Mouse (Mus musculus) layer of hippocampus, postnatal 14 days (tissue): Measurements from ENCODE around the gene Nadk2. TPM values are rescaled to one million over a fixed set of nuclear protein-coding genes. Genes with fewer than 3 reads are reported as not detected.
A peak's percentile ranks its signal among the peaks of the same experiment; 100 is the strongest.

Source experiments
- DNase-seq, 2 experiments: peaks; one replicate each; pipeline ENCODE4 v3.0.0; 2021 to 2022; ENCODE audit warnings: low spot score in 2 of 2, mixed read lengths in 1 of 2
- long read RNA-seq, 2 experiments: library from polyadenylated mRNA; stranded (forward); transcript quantifications; one replicate each; pipeline ENCODE4 v2.0.0; 2021
- total RNA-seq, 2 experiments: library from RNA; stranded (reverse); gene quantifications; 2 replicates each; pipeline ENCODE4 v1.2.3; 2021

Gene Nadk2
- 10 to 100 TPM; 51.6 to 51.7 TPM for total RNA-seq
- long read RNA-seq, experiment 1, full-length matches to known transcripts = 23 of 88 reads
- long read RNA-seq, experiment 1, partial matches to known transcripts = 4 of 88 reads
- long read RNA-seq, experiment 1, other reads (novel, unspliced or antisense) = 61 of 88 reads
- long read RNA-seq, experiment 2, full-length matches to known transcripts = 23 of 88 reads
- long read RNA-seq, experiment 2, partial matches to known transcripts = 5 of 88 reads
- long read RNA-seq, experiment 2, other reads (novel, unspliced or antisense) = 60 of 88 reads

GRCm38 (mm10) chr15:9070912-9071555, at the start of gene Nadk2:
Gene Nadk2, plus strand, starts transcription at chr15:9071260.
- DNase-seq = peak; percentile 97 to 99

DNA sequence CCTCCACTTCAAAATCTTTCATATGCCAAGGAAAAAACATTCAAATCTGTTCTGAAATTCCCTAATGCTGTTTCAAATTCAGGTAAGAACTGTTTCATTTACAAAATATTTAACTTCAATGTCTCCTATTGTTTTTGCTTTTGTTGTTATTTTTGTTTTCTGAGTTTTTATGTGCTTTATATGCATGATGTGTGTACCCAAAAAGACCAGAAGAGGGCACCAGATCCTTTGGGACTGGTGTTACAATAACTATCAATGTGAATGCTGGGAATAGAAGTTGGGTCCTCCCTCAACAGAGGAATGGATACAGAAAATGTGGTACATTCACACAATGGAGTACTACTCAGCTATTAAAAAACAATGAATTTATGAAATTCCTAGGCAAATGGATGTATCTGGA, 15.4 kb upstream of the Nadk2 start:
- no peak for DNase-seq

DNA sequence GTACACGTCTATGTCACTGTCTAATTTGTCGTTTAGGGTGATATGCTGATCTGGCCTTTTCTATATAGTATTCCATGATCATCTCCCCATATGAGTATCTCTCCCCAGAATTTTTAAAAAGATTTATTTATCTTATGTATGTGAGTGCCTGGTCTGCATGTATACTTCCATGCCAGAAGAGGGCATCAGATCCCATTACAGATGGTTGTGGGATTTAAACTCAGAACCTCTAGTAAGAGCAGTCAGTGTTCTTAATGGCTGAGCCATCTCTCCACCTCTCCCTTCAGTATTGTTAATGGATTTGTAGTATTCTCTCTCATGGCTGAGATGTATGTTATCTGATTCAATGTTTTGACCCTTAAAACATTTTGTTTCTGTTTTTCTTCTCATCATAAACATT, 11.2 kb upstream of the Nadk2 start:
- no peak for DNase-seq

DNA sequence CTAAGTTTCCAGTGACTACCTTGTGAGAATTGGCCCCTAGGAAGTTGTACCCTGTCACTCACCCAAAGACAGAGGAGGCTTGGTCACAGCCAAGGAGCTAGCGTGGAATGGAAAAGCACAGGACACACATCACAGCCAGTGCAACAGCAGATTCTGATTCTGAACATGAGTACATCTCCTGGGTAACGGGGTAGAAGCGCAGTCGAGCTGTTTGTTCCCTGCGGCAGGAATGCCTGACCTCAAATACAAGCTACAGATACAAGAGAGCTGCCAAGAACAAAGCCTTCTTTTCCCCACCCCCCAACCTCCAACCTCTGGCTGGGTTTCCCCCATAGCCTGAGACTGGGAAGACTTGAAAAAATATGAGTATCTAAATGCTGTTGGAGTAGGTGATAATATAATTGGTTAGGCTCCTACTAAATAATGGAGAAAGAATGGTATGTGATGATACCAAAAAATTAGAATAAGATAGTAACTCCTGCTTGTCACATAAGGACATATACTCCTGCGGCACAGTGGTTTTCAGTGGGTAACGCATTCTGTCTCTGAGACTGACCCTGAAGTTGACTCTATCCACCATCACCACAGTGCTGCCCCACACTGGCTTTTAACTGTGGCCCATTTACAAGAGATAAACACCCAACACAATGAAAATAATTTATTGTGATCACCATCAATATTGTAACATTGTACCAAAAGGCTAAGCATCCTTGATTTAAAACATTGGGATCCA, 9.7 kb upstream of the Nadk2 start:
- peak; percentile 32 to 78 for DNase-seq

- no peak for DNase-seq
Observed at GRCm38 (mm10) chr15:9068881-9069280, 2.2 kb upstream of the Nadk2 start.

- DNase-seq = no peak
Observed at GRCm38 (mm10) chr15:9070353-9070752, 707 bp upstream of the Nadk2 start.

DNA sequence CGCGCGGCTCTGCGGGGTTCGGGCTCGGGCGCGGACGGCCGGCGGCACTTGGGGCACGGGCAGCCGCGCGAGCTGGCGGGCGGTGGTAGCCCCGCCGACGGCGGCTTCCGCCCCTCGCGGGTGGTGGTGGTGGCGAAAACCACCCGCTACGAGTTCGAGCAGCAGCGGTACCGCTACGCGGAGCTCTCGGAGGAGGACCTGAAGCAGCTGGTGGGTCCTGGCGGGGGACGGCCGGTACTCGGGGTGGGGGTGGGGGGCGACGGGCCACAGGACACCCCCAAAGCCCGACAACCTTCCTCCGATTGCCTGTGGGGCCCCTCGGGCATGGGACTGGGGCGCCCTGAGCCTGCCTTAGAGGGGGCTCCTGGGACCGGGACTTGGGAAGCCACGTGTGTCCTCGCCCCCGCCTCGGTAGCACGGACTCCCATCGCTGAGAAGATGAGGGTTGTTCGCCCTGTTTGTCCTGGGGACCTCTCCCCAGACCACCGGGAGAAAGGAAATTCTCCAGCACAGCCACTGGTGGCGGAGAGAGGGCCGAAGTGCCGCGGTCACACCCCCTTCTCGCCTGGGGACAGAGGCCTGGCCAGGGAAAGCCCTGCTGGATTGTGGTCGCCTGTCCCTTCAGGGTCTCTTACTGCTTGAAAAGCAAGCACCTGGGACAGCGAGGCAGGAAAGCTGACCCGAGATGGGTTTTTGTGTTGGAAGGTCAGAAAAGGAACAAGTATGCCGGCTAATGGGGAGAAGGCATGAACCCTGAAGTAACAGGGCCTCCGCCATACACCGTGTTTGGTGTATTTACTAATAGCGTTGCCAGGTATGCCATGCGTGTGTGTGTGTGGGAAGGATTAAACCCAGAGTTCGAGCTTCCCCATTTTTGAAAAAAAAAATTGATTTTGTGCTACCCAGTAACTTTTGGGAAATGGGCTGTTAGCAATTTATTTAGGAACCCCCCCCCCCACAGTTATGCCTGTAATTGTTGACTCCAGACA, 790 bp downstream of the Nadk2 start:
- DNase-seq = peak; percentile 22 to 50

GRCm38 (mm10) chr15:9072630-9073029, 1.6 kb downstream of the Nadk2 start:
- no peak for DNase-seq

GRCm38 (mm10) chr15:9073067-9073608, 2.1 kb downstream of the Nadk2 start:
- DNase-seq = no peak

DNA sequence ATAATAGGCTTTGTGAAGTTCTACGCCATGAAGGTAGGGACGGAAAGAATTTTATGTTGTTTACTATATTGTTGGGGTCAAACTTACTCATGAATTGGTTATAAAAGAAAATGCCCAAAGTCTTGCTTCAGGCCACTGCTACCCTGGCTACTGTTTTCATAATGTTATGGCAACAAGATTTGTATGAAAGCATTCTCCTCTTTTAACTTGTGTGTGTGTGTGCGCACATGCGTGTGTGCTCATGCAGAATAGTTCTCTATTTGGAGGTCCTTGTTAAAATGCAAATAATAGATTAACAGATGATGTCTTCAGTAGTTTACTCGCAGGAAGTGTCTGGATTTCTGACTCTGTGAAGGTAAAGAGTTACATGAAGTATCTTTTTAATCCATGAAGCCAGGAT, 2.6 kb downstream of the Nadk2 start:
- DNase-seq = no peak

- DNase-seq = no peak
Observed at GRCm38 (mm10) chr15:9074139-9074538, 3.1 kb downstream of the Nadk2 start.

- DNase-seq = no peak
Observed at GRCm38 (mm10) chr15:9074671-9075070, 3.6 kb downstream of the Nadk2 start.

DNA sequence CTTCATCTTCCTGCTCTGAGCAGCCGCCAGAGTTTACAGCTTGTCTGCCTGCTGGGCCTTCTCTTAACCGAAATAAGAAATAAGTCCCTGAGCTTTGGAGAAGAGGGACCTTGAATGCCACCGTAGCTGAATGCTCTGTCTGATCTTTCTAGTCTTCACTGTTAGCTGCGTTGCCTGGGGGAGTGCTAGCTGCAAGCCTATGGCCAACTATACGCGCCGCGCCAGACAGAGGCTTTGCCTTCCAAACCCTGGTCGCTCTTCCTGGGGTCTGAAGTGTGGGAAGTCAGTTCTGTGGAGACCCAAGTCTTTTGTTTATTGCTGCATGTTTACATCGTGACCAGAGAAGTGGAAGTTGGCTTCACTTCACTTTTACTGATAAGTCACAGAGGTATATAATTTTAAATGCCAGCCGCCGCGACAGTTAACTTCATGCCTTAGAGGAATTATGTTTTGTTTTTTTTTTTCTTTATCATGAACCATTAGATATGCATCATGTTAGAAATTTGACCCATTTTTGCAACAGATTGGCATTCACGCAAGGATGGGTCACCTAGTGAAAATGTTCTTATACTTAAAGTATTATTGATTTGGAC, 4.6 kb downstream of the Nadk2 start:
- DNase-seq = no peak

GRCm38 (mm10) chr15:9078481-9079300, 7.6 kb downstream of the Nadk2 start:
- no peak for DNase-seq

DNA sequence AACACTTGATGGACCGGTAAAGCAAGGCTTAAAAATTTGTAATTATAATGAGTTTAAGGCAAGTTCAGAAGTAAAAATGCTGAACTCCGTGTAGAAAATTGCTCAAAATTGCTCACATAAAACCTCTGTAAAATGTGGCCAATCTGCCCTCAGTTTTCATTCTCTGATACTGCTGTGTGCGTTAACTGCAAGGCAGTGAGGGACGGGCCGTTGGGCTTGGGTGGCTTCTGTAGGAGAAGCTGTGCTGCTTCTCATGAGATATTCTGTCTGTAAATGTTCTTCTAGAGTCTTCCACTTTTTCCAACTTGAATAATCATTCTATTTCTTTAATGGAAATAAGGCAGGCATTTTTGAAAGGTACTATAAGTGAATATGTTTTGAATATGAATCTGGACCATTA, 8.6 kb downstream of the Nadk2 start:
- no peak for DNase-seq

DNA sequence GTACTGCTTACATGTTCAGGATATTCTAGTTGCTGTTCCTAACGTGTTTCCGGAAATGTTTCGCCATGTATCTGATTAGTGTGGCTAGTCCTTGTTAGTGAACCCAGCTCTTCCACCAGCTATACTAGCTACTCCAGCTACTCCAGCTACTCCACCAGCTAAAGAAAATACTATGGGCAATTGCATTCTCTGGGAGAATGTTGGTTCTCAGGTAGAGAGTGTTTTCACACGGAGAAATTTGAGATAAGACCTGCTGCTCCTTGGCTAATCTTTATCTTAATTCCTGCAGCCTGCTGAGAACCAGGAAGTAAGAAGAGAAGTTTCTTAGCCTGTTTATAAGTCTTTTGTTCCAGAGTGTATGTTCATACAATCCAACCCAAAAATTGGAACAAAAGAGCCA, 9.1 kb downstream of the Nadk2 start:
- DNase-seq = no peak

DNA sequence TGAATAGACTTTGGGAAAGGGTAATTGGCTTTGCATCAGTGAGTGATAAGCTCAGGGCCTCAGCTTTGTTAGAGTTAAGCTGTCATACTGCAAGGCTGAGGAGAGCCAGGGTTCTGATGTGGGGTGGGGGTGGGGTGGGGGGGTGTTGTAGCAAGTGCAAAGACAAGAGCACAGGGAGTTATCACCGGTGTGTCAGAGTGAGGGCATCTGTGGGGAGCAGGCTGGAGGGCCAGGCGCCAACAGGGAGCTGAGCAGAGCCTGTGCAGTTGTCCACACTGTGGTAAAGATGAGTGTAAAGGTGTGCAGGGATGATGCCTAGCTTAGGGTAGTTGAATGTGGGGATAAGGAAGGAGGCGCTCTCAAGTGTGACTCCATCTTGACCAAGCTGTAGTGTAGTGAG, 10.2 kb downstream of the Nadk2 start:
- DNase-seq = no peak

DNA sequence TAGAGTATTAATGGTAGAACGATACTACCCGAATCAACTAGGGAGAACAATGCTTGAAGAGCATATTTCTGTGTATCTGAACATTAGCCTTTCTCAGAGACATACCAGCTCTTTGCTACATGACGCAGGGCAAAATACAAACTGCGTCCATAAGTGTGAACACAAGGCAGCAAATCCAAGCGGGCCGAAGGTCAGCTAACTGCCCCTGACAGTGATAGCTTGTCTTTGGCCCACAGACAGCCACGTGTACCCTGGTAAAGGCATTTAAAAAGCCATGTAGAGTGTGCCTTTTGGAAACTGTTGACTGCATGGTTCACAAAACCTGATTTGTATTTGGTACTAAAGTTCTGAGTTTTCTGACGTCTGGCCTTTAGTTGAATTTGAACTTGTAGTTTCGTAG, 11.7 kb downstream of the Nadk2 start:
- no peak for DNase-seq

DNA sequence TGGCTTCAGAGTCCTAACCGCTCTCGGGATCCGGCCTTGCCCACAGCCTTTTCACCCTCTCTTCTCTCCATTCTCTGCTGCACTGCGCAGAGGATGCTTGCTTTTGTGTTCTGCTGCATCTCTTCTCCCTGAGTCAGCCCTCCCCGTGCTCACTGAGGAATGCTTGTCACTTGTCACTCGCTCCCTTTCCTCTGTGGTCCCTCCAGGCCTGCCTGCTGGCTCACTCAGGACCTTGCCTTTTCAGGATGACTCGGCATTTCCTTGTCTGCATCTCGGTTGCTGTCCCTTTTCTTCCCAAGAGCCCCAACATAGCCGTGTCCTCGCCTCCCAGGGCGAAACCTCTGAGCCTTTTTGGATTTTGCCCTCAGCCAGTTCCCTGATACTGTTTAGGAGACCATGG, 15.8 kb downstream of the Nadk2 start:
- no peak for DNase-seq

GRCm38 (mm10) chr15:9087421-9087820, 16.4 kb downstream of the Nadk2 start:
- DNase-seq = no peak
